Mouse (Mus musculus) embryonic facial prominence, embryonic 14.5 days (tissue): Measurements from ENCODE around the gene Mcts2. TPM values are rescaled to one million over a fixed set of nuclear protein-coding genes. Genes with fewer than 3 reads are reported as not detected.

Experiments
- ATAC-seq: fragments of 200-750 bp; cut with Nextera tagmentation; 2 replicates; pipeline ENCODE4 v1.8.0; 2017; ENCODE audit warnings: low read depth, moderate number of reproducible peaks, moderate TSS enrichment
- DNase-seq: peaks from one replicate; pipeline ENCODE4 v3.0.0-alpha.2; 2015; ENCODE audit warnings: low spot score
- H3K27ac ChIP-seq: fragments of 300-500 bp; sonication (generic); replicated peaks from 2 replicates; pipeline ENCODE4 v1.5.1; 2014; ENCODE audit warnings: low read depth, mild to moderate bottlenecking, low read length, moderate library complexity
- H3K27me3 ChIP-seq: fragments of 300-500 bp; sonication (generic); replicated peaks from 2 replicates; pipeline ENCODE4 v1.6.1; 2014; ENCODE audit warnings: low read length; ENCODE audit not compliant: control insufficient read depth, insufficient read depth
- H3K36me3 ChIP-seq: fragments of 300-500 bp; sonication (generic); 2 replicates; pipeline ENCODE4 v1.6.1; 2014; ENCODE audit warnings: low read length, mixed read lengths; ENCODE audit not compliant: control insufficient read depth, insufficient read depth
- H3K4me1 ChIP-seq: fragments of 300-500 bp; sonication (generic); 2 replicates; pipeline ENCODE4 v1.6.1; 2014; ENCODE audit warnings: antibody characterized with exemption, low read length; ENCODE audit not compliant: control insufficient read depth, insufficient read depth
- H3K4me2 ChIP-seq: fragments of 300-500 bp; sonication (generic); 2 replicates; pipeline ENCODE4 v1.6.1; 2014; ENCODE audit warnings: low read depth, mild to moderate bottlenecking, low read length, moderate library complexity, mixed read lengths
- H3K4me3 ChIP-seq: fragments of 300-500 bp; sonication (generic); 2 replicates; pipeline ENCODE4 v1.5.1; 2014; ENCODE audit warnings: low read depth, mild to moderate bottlenecking, low read length
- H3K9ac ChIP-seq: fragments of 300-500 bp; sonication (generic); 2 replicates; pipeline ENCODE4 v1.6.1; 2014; ENCODE audit warnings: low read depth, mild to moderate bottlenecking, low read length, moderate library complexity, mixed read lengths
- H3K9me3 ChIP-seq: fragments of 300-500 bp; sonication (generic); 2 replicates; pipeline ENCODE4 v1.6.1; 2016; ENCODE audit warnings: low read length; ENCODE audit not compliant: control insufficient read depth
- WGBS: fragments of 180-500 bp; shearing (Covaris S2); extraction: QIAGEN DNeasy Blood & Tissue Kit; methylation state at CpG from one replicate; pipeline ENCODE4 v1.1.7; 2014; 5-methylcytosine and 5-hydroxymethylcytosine counted together
- polyA plus RNA-seq: library from polyadenylated mRNA; unstranded; fragments of >200 nt; fragmentation: Nextera tagmentation; extraction: Ambion mirVana; gene quantifications from 2 replicates; pipeline ENCODE4 v1.2.1, GENCODE M21; 2014

The Mcts2 gene
- polyA plus RNA-seq, 1 experiment from 2014 or later = 26.7 TPM

GRCm38 (mm10) chr2:152694708-152695107 lies 7.9 kb downstream of the Mcts2 start:
- no peaks in the 10 kb centered on the region for H3K9me3 ChIP-seq
- no peaks in the 10 kb centered on the region for H3K27me3 ChIP-seq
- DNase-seq (no peak), ATAC-seq (no peak)
- no peak overlapping the region for H3K9ac ChIP-seq
- H3K4me1 ChIP-seq = 0 out of 2 replicates have a peak, but pooled peaks cover 4% of the 10 kb centered on the region
- WGBS = 73% methylated on average over 7 of the region's 7 CpGs
- no peak overlapping the region for H3K4me2 ChIP-seq
- H3K36me3 ChIP-seq = peaks cover 52% of the 10 kb centered on the region
- H3K4me3 ChIP-seq = no peak overlapping the region
- H3K27ac ChIP-seq = no peak overlapping the region

GRCm38 (mm10) chr2:152696016-152696415 lies 9.2 kb downstream of the Mcts2 start:
- WGBS = 42% methylated on average over 10 of the region's 10 CpGs
- Histone ChIP-seq H3K27ac (peak overlapping the region; percentile 35), H3K36me3 (peaks cover 61% of the 10 kb centered on the region), H3K9ac (peak overlapping the region; percentile 58), H3K4me2 (no peak overlapping the region), H3K4me3 (no peak overlapping the region), H3K9me3 (no peaks in the 10 kb centered on the region), H3K27me3 (no peaks in the 10 kb centered on the region), H3K4me1 (0 out of 2 replicates have a peak, but pooled peaks cover 4% of the 10 kb centered on the region)
- ATAC-seq (no peak), DNase-seq (no peak)

GRCm38 (mm10) chr2:152696476-152697164 lies 9.8 kb downstream of the Mcts2 start:
- H3K4me2 ChIP-seq = no peak overlapping the region
- DNase-seq = peak; percentile 92
- H3K27me3 ChIP-seq = no peaks in the 10 kb centered on the region
- ATAC-seq = peak; percentile 66
- 0 out of 2 replicates have a peak, but pooled peaks cover 4% of the 10 kb centered on the region for H3K4me1 ChIP-seq
- H3K9ac ChIP-seq = peak overlapping the region; percentile 58
- peaks cover 67% of the 10 kb centered on the region for H3K36me3 ChIP-seq
- H3K27ac ChIP-seq = peak overlapping the region; percentile 35
- H3K4me3 ChIP-seq = no peak overlapping the region
- no peaks in the 10 kb centered on the region for H3K9me3 ChIP-seq
- WGBS = 41% methylated on average over 20 of the region's 20 CpGs

- 88% methylated on average over 10 of the region's 10 CpGs for WGBS
Measured at GRCm38 (mm10) chr2:152700138-152700537, 13.3 kb downstream of the Mcts2 start.

GRCm38 (mm10) chr2:152700725-152701124 lies 13.9 kb downstream of the Mcts2 start:
- ATAC-seq = no peak
- H3K27me3 ChIP-seq = no peaks in the 10 kb centered on the region
- H3K4me3 ChIP-seq = no peak overlapping the region
- no peak overlapping the region for H3K27ac ChIP-seq
- no peak for DNase-seq
- 82% methylated on average over 8 of the region's 8 CpGs for WGBS
- H3K4me1 ChIP-seq = peaks cover 8% of the 10 kb centered on the region
- H3K9me3 ChIP-seq = no peaks in the 10 kb centered on the region
- no peak overlapping the region for H3K9ac ChIP-seq
- no peak overlapping the region for H3K4me2 ChIP-seq
- H3K36me3 ChIP-seq = peaks cover 91% of the 10 kb centered on the region

More at GRCm38 (mm10) chr2:152700138-152700537, 13.3 kb downstream of the Mcts2 start:
- Histone ChIP-seq H3K27ac (no peak overlapping the region), H3K9ac (no peak overlapping the region), H3K4me2 (no peak overlapping the region), H3K36me3 (peaks cover 91% of the 10 kb centered on the region), H3K4me3 (no peak overlapping the region), H3K9me3 (no peaks in the 10 kb centered on the region), H3K27me3 (no peaks in the 10 kb centered on the region), H3K4me1 (peaks cover 2% of the 10 kb centered on the region)
- DNase-seq (no peak), ATAC-seq (no peak)

GRCm38 (mm10) chr2:152703596-152704255 lies 16.9 kb downstream of the Mcts2 start:
- Histone ChIP-seq H3K27me3 (no peaks in the 10 kb centered on the region), H3K27ac (no peak overlapping the region; the same call in 1 of the 2 replicates), H3K36me3 (peaks cover 77% of the 10 kb centered on the region), H3K9me3 (no peaks in the 10 kb centered on the region), H3K4me2 (no peak overlapping the region), H3K4me1 (peaks cover 32% of the 10 kb centered on the region), H3K4me3 (no peak overlapping the region), H3K9ac (no peak overlapping the region)
- WGBS = 93% methylated on average over 21 of the region's 21 CpGs
- DNase-seq (no peak), ATAC-seq (no peak)

GRCm38 (mm10) chr2:152704256-152704605 lies 17.4 kb downstream of the Mcts2 start:
- Histone ChIP-seq H3K4me2 (no peak overlapping the region), H3K9me3 (no peaks in the 10 kb centered on the region), H3K27ac (no peak overlapping the region), H3K9ac (no peak overlapping the region), H3K4me1 (peaks cover 32% of the 10 kb centered on the region), H3K36me3 (peaks cover 74% of the 10 kb centered on the region), H3K4me3 (no peak overlapping the region), H3K27me3 (no peaks in the 10 kb centered on the region)
- ATAC-seq = no peak
- DNase-seq = no peak
- 78% methylated on average over 5 of the region's 5 CpGs for WGBS

GRCm38 (mm10) chr2:152704811-152705370 lies 18.1 kb downstream of the Mcts2 start:
- peak overlapping the region; percentile 96 for H3K27ac ChIP-seq
- no peak for ATAC-seq
- H3K36me3 ChIP-seq = peaks cover 68% of the 10 kb centered on the region
- H3K4me2 ChIP-seq = no peak overlapping the region
- peaks cover 32% of the 10 kb centered on the region for H3K4me1 ChIP-seq
- no peaks in the 10 kb centered on the region for H3K27me3 ChIP-seq
- DNase-seq = no peak
- H3K9ac ChIP-seq = no peak overlapping the region
- no peak overlapping the region for H3K4me3 ChIP-seq
- H3K9me3 ChIP-seq = no peaks in the 10 kb centered on the region
- 87% methylated on average over 12 of the region's 14 CpGs for WGBS
